Mouse (Mus musculus): ENCODE data around the gene Zfp318. TPM values are rescaled to one million over a fixed set of nuclear protein-coding genes. Genes with fewer than 3 reads are reported as not detected.

Zfp318 gene
- polyA plus RNA-seq, 2 experiments, result 1.5 to 2.1 TPM

GRCm38 (mm10) chr17:46462226-46462625, 78.7 kb downstream of the Zfp318 start:
- Histone ChIP-seq H3K4me3 (ENCODE audit: insufficient read depth in 1 of 2, low read depth in 2 of 2, low read length in 2 of 2) (no peak overlapping the region), H3K4me1 (replicated peaks; ENCODE audit: control insufficient read depth in 2 of 2, insufficient read depth in 2 of 2, low read length in 1 of 2) (peaks cover 0 to 2% of the 10 kb centered on the region in 2 experiments; a peak in 1 of 4 replicates), H3K27ac (no peak overlapping the region), H3K4me2 (ENCODE audit: low read depth) (no peak overlapping the region), H3K9me3 (ENCODE audit: control insufficient read depth, low read length) (no peaks in the 10 kb centered on the region), H3K27me3 (ENCODE audit: control insufficient read depth, insufficient read depth, low read length) (peaks cover 24% of the 10 kb centered on the region), H3K36me3 (replicated peaks; ENCODE audit: control insufficient read depth, insufficient read depth, low read depth) (no peaks in the 10 kb centered on the region), H3K9ac (replicated peaks) (no peak overlapping the region)
- TF ChIP-seq EP300 (IDR thresholded peaks at IDR 0.05; ENCODE audit: low read depth) (no peak), CTCF (IDR thresholded peaks at IDR 0.05; ENCODE audit: low read depth) (no peak)
- 64% methylated on average over 5 of the region's 5 CpGs for WGBS (ENCODE audit: insufficient replicate concordance)
- DNase-seq (ENCODE audit: low read depth in 3 of 3, low spot score in 3 of 3) (no peak), ATAC-seq (ENCODE audit: insufficient read depth) (no peak)

GRCm38 (mm10) chr17:46467830-46468229, 84.3 kb downstream of the Zfp318 start:
- Histone ChIP-seq H3K4me1 (replicated peaks; ENCODE audit: control insufficient read depth in 2 of 2, insufficient read depth in 2 of 2, low read length in 1 of 2) (no peaks in the 10 kb centered on the region; a peak in 1 of 4 replicates), H3K36me3 (replicated peaks; ENCODE audit: control insufficient read depth, insufficient read depth, low read depth) (no peaks in the 10 kb centered on the region), H3K27me3 (ENCODE audit: control insufficient read depth, insufficient read depth, low read length) (no peaks in the 10 kb centered on the region), H3K4me3 (ENCODE audit: insufficient read depth in 1 of 2, low read depth in 2 of 2, low read length in 2 of 2) (no peak overlapping the region), H3K9me3 (ENCODE audit: control insufficient read depth, low read length) (no peaks in the 10 kb centered on the region), H3K27ac (no peak overlapping the region), H3K9ac (replicated peaks) (no peak overlapping the region), H3K4me2 (ENCODE audit: low read depth) (no peak overlapping the region)
- DNase-seq (ENCODE audit: low read depth in 3 of 3, low spot score in 3 of 3) (no peak), ATAC-seq (ENCODE audit: insufficient read depth) (no peak)
- TF ChIP-seq CTCF (IDR thresholded peaks at IDR 0.05; ENCODE audit: low read depth), result no peak
- TF ChIP-seq EP300 (IDR thresholded peaks at IDR 0.05; ENCODE audit: low read depth), result no peak
- 64% methylated on average over 9 of the region's 9 CpGs for WGBS (ENCODE audit: insufficient replicate concordance)

Other genes with a start within 250 kb of the Zfp318 start
- gene Rsph9, start 239.5 kb upstream of the Zfp318 start, polyA plus RNA-seq (2012; rRNA removed), result 0.39 and 0.63 TPM in 2 replicates
- 0.71 and 0.77 TPM in 2 replicates for gene Rsph9, start 239.5 kb upstream of the Zfp318 start, polyA plus RNA-seq (2014; fragmentation: Nextera tagmentation; extraction: Ambion mirVana)
- gene Mad2l1bp, start 230.2 kb upstream of the Zfp318 start, polyA plus RNA-seq (2012; rRNA removed), result 25.3 and 25.6 TPM in 2 replicates
- 36.0 and 37.2 TPM in 2 replicates for gene Mad2l1bp, start 230.2 kb upstream of the Zfp318 start, polyA plus RNA-seq (2014; fragmentation: Nextera tagmentation; extraction: Ambion mirVana)
- 81.0 and 98.3 TPM in 2 replicates for gene Gtpbp2, start 222.7 kb upstream of the Zfp318 start, polyA plus RNA-seq (2012; rRNA removed)
- gene Gtpbp2, start 222.7 kb upstream of the Zfp318 start, polyA plus RNA-seq (2014; fragmentation: Nextera tagmentation; extraction: Ambion mirVana), result 18.2 and 20.7 TPM in 2 replicates
- gene Polh, start 181.1 kb upstream of the Zfp318 start, polyA plus RNA-seq (2012; rRNA removed), result 7.7 and 9.7 TPM in 2 replicates
- gene Polh, start 181.1 kb upstream of the Zfp318 start, polyA plus RNA-seq (2014; fragmentation: Nextera tagmentation; extraction: Ambion mirVana), result 7.8 and 9.5 TPM in 2 replicates
- 12.8 and 15.3 TPM in 2 replicates for gene Xpo5, start 180.9 kb upstream of the Zfp318 start, polyA plus RNA-seq (2012; rRNA removed)
- gene Xpo5, start 180.9 kb upstream of the Zfp318 start, polyA plus RNA-seq (2014; fragmentation: Nextera tagmentation; extraction: Ambion mirVana), result 17.9 and 19.1 TPM in 2 replicates
- gene Polr1c, start 135.7 kb upstream of the Zfp318 start, polyA plus RNA-seq (2012; rRNA removed), result 29.7 and 40.8 TPM in 2 replicates
- gene Polr1c, start 135.7 kb upstream of the Zfp318 start, polyA plus RNA-seq (2014; fragmentation: Nextera tagmentation; extraction: Ambion mirVana), result 37.3 and 42.5 TPM in 2 replicates
- 22.4 and 23.2 TPM in 2 replicates for gene Yipf3, start 135.7 kb upstream of the Zfp318 start, polyA plus RNA-seq (2012; rRNA removed)
- gene Yipf3, start 135.7 kb upstream of the Zfp318 start, polyA plus RNA-seq (2014; fragmentation: Nextera tagmentation; extraction: Ambion mirVana), result 38.1 and 42.5 TPM in 2 replicates
- 0.11 and 0.17 TPM in 2 replicates for gene Lrrc73, start 130.2 kb upstream of the Zfp318 start, polyA plus RNA-seq (2012; rRNA removed)
- gene Lrrc73, start 130.2 kb upstream of the Zfp318 start, polyA plus RNA-seq (2014; fragmentation: Nextera tagmentation; extraction: Ambion mirVana), result 0.08 TPM in 1 of 2 replicates, not detected in the other
- gene Tjap1, start 100.7 kb upstream of the Zfp318 start, polyA plus RNA-seq (2012; rRNA removed), result 11.0 and 12.0 TPM in 2 replicates
- 7.7 and 8.5 TPM in 2 replicates for gene Tjap1, start 100.7 kb upstream of the Zfp318 start, polyA plus RNA-seq (2014; fragmentation: Nextera tagmentation; extraction: Ambion mirVana)
- gene Dlk2, start 86.3 kb upstream of the Zfp318 start, polyA plus RNA-seq (2012; rRNA removed), result 0.02 and 0.13 TPM in 2 replicates
- gene Dlk2, start 86.3 kb upstream of the Zfp318 start, polyA plus RNA-seq (2014; fragmentation: Nextera tagmentation; extraction: Ambion mirVana), result not detected in 2 replicates
- 1.7 TPM in 2 replicates for gene Abcc10, start 55.4 kb upstream of the Zfp318 start, polyA plus RNA-seq (2012; rRNA removed)
- 0.90 and 0.94 TPM in 2 replicates for gene Abcc10, start 55.4 kb upstream of the Zfp318 start, polyA plus RNA-seq (2014; fragmentation: Nextera tagmentation; extraction: Ambion mirVana)
- gene Crip3, start 45.2 kb downstream of the Zfp318 start, polyA plus RNA-seq (2012; rRNA removed), result 0.05 TPM in 1 of 2 replicates, not detected in the other
- gene Crip3, start 45.2 kb downstream of the Zfp318 start, polyA plus RNA-seq (2014; fragmentation: Nextera tagmentation; extraction: Ambion mirVana), result not detected in 2 replicates
- 0.03 and 0.04 TPM in 2 replicates for gene Slc22a7, start 54.7 kb downstream of the Zfp318 start, polyA plus RNA-seq (2012; rRNA removed)
- gene Slc22a7, start 54.7 kb downstream of the Zfp318 start, polyA plus RNA-seq (2014; fragmentation: Nextera tagmentation; extraction: Ambion mirVana), result 0.09 TPM in 1 of 2 replicates, not detected in the other
- gene Ttbk1, start 103.9 kb downstream of the Zfp318 start, polyA plus RNA-seq (2012; rRNA removed), result 0.02 and 0.04 TPM in 2 replicates
- not detected in 2 replicates for gene Ttbk1, start 103.9 kb downstream of the Zfp318 start, polyA plus RNA-seq (2014; fragmentation: Nextera tagmentation; extraction: Ambion mirVana)
- gene Dnph1, start 113.0 kb downstream of the Zfp318 start, polyA plus RNA-seq (2012; rRNA removed), result 12.0 and 14.0 TPM in 2 replicates
- 20.0 and 24.2 TPM in 2 replicates for gene Dnph1, start 113.0 kb downstream of the Zfp318 start, polyA plus RNA-seq (2014; fragmentation: Nextera tagmentation; extraction: Ambion mirVana)
- 0.59 and 0.92 TPM in 2 replicates for gene Cul9, start 162.7 kb downstream of the Zfp318 start, polyA plus RNA-seq (2012; rRNA removed)
- 0.34 and 0.46 TPM in 2 replicates for gene Cul9, start 162.7 kb downstream of the Zfp318 start, polyA plus RNA-seq (2014; fragmentation: Nextera tagmentation; extraction: Ambion mirVana)
- gene Srf, start 172.4 kb downstream of the Zfp318 start, polyA plus RNA-seq (2012; rRNA removed), result 16.0 and 22.0 TPM in 2 replicates
- gene Srf, start 172.4 kb downstream of the Zfp318 start, polyA plus RNA-seq (2014; fragmentation: Nextera tagmentation; extraction: Ambion mirVana), result 2.5 and 2.6 TPM in 2 replicates
- gene Ptk7, start 245.8 kb downstream of the Zfp318 start, polyA plus RNA-seq (2012; rRNA removed), result 3.6 and 3.7 TPM in 2 replicates
- 3.0 and 3.4 TPM in 2 replicates for gene Ptk7, start 245.8 kb downstream of the Zfp318 start, polyA plus RNA-seq (2014; fragmentation: Nextera tagmentation; extraction: Ambion mirVana)

Measured in liver, embryonic 14.5 days (tissue).